Mouse (Mus musculus) testis, postnatal 14 days (tissue): ENCODE measurements around the gene Trpc5.

Source experiments
- DNase-seq: peaks from one replicate; pipeline ENCODE4 v3.0.0; 2021; ENCODE audit warnings: low spot score

Trpc5 gene

GRCm38 (mm10) chrX:144335332-144336015, 352.5 kb downstream of the Trpc5 start:
- DNase-seq: no peak
